In genomic region chr4:106936741-106937140, GRCm38 (mm10) we compare ENCODE assay signal across 9 mouse cellular contexts. TPM values are rescaled to one million over a fixed set of nuclear protein-coding genes. Genes with fewer than 3 reads are reported as not detected.
A peak's percentile ranks its signal among the peaks of the same experiment; 100 is the strongest.
DNase-seq lines count a peak whose midpoint lies in the region; ATAC-seq and TF ChIP-seq lines count a peak whose summit lies in the region.
"Had no signal": no experiment of that assay in that cellular context is flagged by ENCODE, and none has a peak within 500 bp of the region (broad histone marks: within the 10 kb centered on the region; RNA-seq: fewer than 3 reads in every experiment).

No protein-coding gene starts in this region.

- H3K4me3 ChIP-seq in lung, embryonic 14.5 days (ENCODE audit: low read depth, low read length): no peak overlapping the region
- no peak overlapping the region for H3K4me3 ChIP-seq in lung, adult 2 months (replicated peaks; ENCODE audit: extremely low read depth, low read depth, low read length)
- no peak overlapping the region for H3K4me3 ChIP-seq in forebrain, postnatal 0 days (ENCODE audit: low read depth, low read length)
- no peak overlapping the region for H3K4me3 ChIP-seq in liver, embryonic 13.5 days (replicated peaks)
- no peak overlapping the region for H3K4me3 ChIP-seq in stomach, embryonic 16.5 days (replicated peaks; ENCODE audit: low read length)

- ATAC-seq in lung, embryonic 14.5 days (ENCODE audit: insufficient read depth): no peak
- ATAC-seq in forebrain, postnatal 0 days: no peak
- ATAC-seq in liver, embryonic 13.5 days (ENCODE audit: low read depth): no peak
- ATAC-seq in stomach, embryonic 16.5 days (ENCODE audit: insufficient read depth, low FRiP score): no peak
- ATAC-seq: activated CD4-positive, CD25-positive, alpha-beta regulatory T cell, adult 4 months had no signal

- no peaks in the 10 kb centered on the region for H3K9me3 ChIP-seq in lung, embryonic 14.5 days (ENCODE audit: low read depth, low read length)
- no peaks in the 10 kb centered on the region for H3K9me3 ChIP-seq in forebrain, postnatal 0 days (ENCODE audit: low read length)
- no peaks in the 10 kb centered on the region for H3K9me3 ChIP-seq in liver, embryonic 13.5 days (replicated peaks)
- H3K9me3 ChIP-seq in stomach, embryonic 16.5 days (replicated peaks; ENCODE audit: control insufficient read depth, low read length): no peaks in the 10 kb centered on the region

- H3K27me3 ChIP-seq in lung, embryonic 14.5 days (ENCODE audit: insufficient read depth, low read length): no peaks in the 10 kb centered on the region
- H3K27me3 ChIP-seq in forebrain, postnatal 0 days (ENCODE audit: insufficient read depth, low read length): no peaks in the 10 kb centered on the region
- H3K27me3 ChIP-seq in liver, embryonic 13.5 days: no peaks in the 10 kb centered on the region
- H3K27me3 ChIP-seq in stomach, embryonic 16.5 days (ENCODE audit: control insufficient read depth, insufficient read depth, low read length): no peaks in the 10 kb centered on the region

- DNase-seq in lung, embryonic 14.5 days: peak; percentile 64
- DNase-seq in lung, adult 2 months: no peak
- DNase-seq in forebrain, postnatal 0 days: no peak
- no peak for DNase-seq in liver, embryonic 13.5 days
- no peak for DNase-seq in spleen, postnatal 14 days (ENCODE audit: low spot score in 2 of 2)
- no peak for DNase-seq in adrenal gland, postnatal 36 days
- DNase-seq in testis, postnatal 14 days (ENCODE audit: low spot score): no peak

- peaks cover 59% of the 10 kb centered on the region for H3K36me3 ChIP-seq in lung, embryonic 14.5 days (ENCODE audit: insufficient read depth)
- peaks cover 9% of the 10 kb centered on the region; the same call in 1 of the 2 replicates for H3K36me3 ChIP-seq in forebrain, postnatal 0 days (ENCODE audit: insufficient read depth)
- H3K36me3 ChIP-seq in liver, embryonic 13.5 days: peaks cover 53% of the 10 kb centered on the region
- no peaks in the 10 kb centered on the region for H3K36me3 ChIP-seq in stomach, embryonic 16.5 days (ENCODE audit: control insufficient read depth, insufficient read depth, low read length)

- TF ChIP-seq CTCF in lung, embryonic 14.5 days (IDR thresholded peaks at IDR 0.05; ENCODE audit: low read depth): no peak
- no peak for TF ChIP-seq CTCF in lung, adult 2 months (IDR thresholded peaks at IDR 0.05; ENCODE audit: insufficient read depth, low read length)
- TF ChIP-seq CTCF in forebrain, postnatal 0 days (IDR thresholded peaks at IDR 0.05; ENCODE audit: low read depth): no peak

- 39% methylated on average over 8 of the region's 8 CpGs for WGBS in lung, embryonic 14.5 days
- WGBS in lung, adult 2 months: 50% methylated on average over 8 of the region's 8 CpGs
- 18% methylated on average over 8 of the region's 8 CpGs for WGBS in forebrain, postnatal 0 days
- WGBS in liver, embryonic 13.5 days (ENCODE audit: insufficient replicate concordance): 60% methylated on average over 8 of the region's 8 CpGs
- WGBS in stomach, embryonic 16.5 days: 40% methylated on average over 8 of the region's 8 CpGs

- TF ChIP-seq POLR2A in lung, adult 2 months (IDR thresholded peaks at IDR 0.05; ENCODE audit: borderline replicate concordance, extremely low read depth, low read depth, low read length): no peak

- H3K4me2 ChIP-seq in lung, embryonic 14.5 days: no peak overlapping the region
- no peak overlapping the region for H3K4me2 ChIP-seq in forebrain, postnatal 0 days (ENCODE audit: low read depth)
- no peak overlapping the region for H3K4me2 ChIP-seq in liver, embryonic 13.5 days
- H3K4me2 ChIP-seq in stomach, embryonic 16.5 days (ENCODE audit: low read depth, low read length): no peak overlapping the region

- H3K4me1 ChIP-seq in lung, embryonic 14.5 days (ENCODE audit: insufficient read depth): peaks cover 41% of the 10 kb centered on the region
- peaks cover 5% of the 10 kb centered on the region for H3K4me1 ChIP-seq in lung, adult 2 months (ENCODE audit: control insufficient read depth, insufficient read depth, low read length)
- H3K4me1 ChIP-seq in forebrain, postnatal 0 days (ENCODE audit: insufficient read depth): peaks cover 43% of the 10 kb centered on the region
- H3K4me1 ChIP-seq in liver, embryonic 13.5 days (replicated peaks): peaks cover 98% of the 10 kb centered on the region
- H3K4me1 ChIP-seq in stomach, embryonic 16.5 days (ENCODE audit: control insufficient read depth, insufficient read depth, low read length): peaks cover 72% of the 10 kb centered on the region

- H3K27ac ChIP-seq in lung, embryonic 14.5 days (ENCODE audit: low read depth): peak overlapping the region; percentile 58; the same call in 1 of the 2 replicates
- no peak overlapping the region for H3K27ac ChIP-seq in forebrain, postnatal 0 days (ENCODE audit: low read depth, low read length)
- peak overlapping the region; percentile 91 for H3K27ac ChIP-seq in liver, embryonic 13.5 days
- peak overlapping the region; percentile 39; the same call in 1 of the 2 replicates for H3K27ac ChIP-seq in stomach, embryonic 16.5 days (ENCODE audit: low read length)

- H3K9ac ChIP-seq in lung, embryonic 14.5 days: peak overlapping the region; percentile 14; the same call in 1 of the 2 replicates
- 0 out of 2 replicates have a peak overlapping the region, but pooled peaks have one; percentile 6 for H3K9ac ChIP-seq in forebrain, postnatal 0 days
- H3K9ac ChIP-seq in liver, embryonic 13.5 days: peak overlapping the region; percentile 43; the same call in 1 of the 2 replicates
- H3K9ac ChIP-seq in stomach, embryonic 16.5 days (ENCODE audit: low read length): no peak overlapping the region

RNA-seq across cellular contexts. Expression of gene Ssbp3, which starts 26.2 kb away (rescaled TPM):
- polyA plus RNA-seq in lung, embryonic 14.5 days (2014; fragmentation: Nextera tagmentation; extraction: Ambion mirVana): 69.5 and 80.2 TPM in 2 replicates
- polyA plus RNA-seq in lung, adult 2 months (2012; rRNA removed): 41.0 and 43.2 TPM in 2 replicates
- 113 and 137 TPM in 2 replicates for total RNA-seq in forebrain, postnatal 0 days (2014; rRNA removed)
- 103 and 117 TPM in 2 replicates for polyA plus RNA-seq in forebrain, postnatal 0 days (2015; fragmentation: Nextera tagmentation; extraction: Ambion mirVana)
- 55.5 and 64.8 TPM in 2 replicates for polyA plus RNA-seq in liver, embryonic 13.5 days (2015; fragmentation: Nextera tagmentation; extraction: Ambion mirVana)
- 48.4 and 52.8 TPM in 2 replicates for polyA plus RNA-seq in stomach, embryonic 16.5 days (2015; fragmentation: Nextera tagmentation; extraction: Ambion mirVana)
- 10 to 100 TPM; 71.2 to 85.4 TPM for total RNA-seq in adrenal gland, postnatal 36 days (2021)
